Mouse (Mus musculus): Measurements from ENCODE around the gene Fam172a. TPM values are rescaled to one million over a fixed set of nuclear protein-coding genes. Genes with fewer than 3 reads are reported as not detected.

Gene Fam172a
- polyA plus RNA-seq, 1 experiment from 2014 or later = 11.3 TPM

DNA sequence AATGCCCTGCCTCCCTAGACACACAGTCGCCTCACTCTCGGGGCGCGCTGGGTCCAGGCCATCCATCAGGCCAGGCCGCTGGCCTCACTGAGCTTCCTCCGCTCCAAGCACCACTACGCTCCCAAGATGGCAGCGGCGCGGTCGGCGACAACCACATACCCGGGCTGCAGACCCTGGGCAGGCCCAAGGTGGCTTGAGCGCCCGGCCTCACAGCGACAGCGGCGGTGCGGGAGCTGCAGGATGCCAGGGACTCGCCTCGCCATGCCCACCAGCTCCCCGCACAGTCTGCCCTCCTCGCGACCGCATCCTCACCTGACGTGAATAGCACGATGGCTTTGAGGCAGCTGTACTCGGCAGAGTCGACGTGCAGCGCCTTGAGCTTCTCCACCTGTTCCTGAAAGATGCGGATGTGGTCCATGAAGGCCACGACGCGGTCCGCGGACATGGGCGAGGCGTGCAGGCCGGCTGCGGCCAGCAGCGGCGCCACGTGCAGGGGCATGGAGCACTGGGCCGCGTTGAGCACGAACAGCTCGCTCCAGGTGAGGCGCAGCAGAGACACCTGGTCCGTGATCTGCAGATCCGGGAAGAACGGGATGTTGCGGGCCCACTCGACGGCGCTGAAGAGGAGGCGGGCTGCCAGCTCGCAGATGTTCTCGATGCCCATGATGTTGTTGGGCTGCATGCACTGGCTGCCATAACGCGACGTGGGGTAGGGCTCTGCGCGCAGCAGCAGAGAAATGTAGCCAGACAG is 493.2 kb downstream of the Fam172a start:
- Histone ChIP-seq H3K4me3 (replicated peaks) (0 out of 2 replicates have a peak overlapping the region, but pooled peaks have one; percentile 8), H3K9ac (no peak overlapping the region), H3K4me2 (peak overlapping the region; percentile 18), H3K36me3 (replicated peaks) (no peaks in the 10 kb centered on the region), H3K27me3 (peaks cover 97% of the 10 kb centered on the region), H3K27ac (replicated peaks) (no peak overlapping the region), H3K4me1 (replicated peaks) (0 out of 2 replicates have a peak, but pooled peaks cover 4% of the 10 kb centered on the region), H3K9me3 (replicated peaks) (no peaks in the 10 kb centered on the region)
- ATAC-seq (ENCODE audit: insufficient read depth) = no peak
- 5% methylated on average over 64 of the region's 64 CpGs for WGBS (ENCODE audit: insufficient replicate concordance)

- H3K9me3 ChIP-seq (replicated peaks) = no peaks in the 10 kb centered on the region
- 5% methylated on average over 13 of the region's 13 CpGs for WGBS (ENCODE audit: insufficient replicate concordance)
- H3K36me3 ChIP-seq (replicated peaks) = no peaks in the 10 kb centered on the region
- H3K27ac ChIP-seq (replicated peaks) = no peak overlapping the region
- ATAC-seq (ENCODE audit: insufficient read depth) = no peak
- H3K4me2 ChIP-seq = no peak overlapping the region
- H3K4me1 ChIP-seq (replicated peaks) = 0 out of 2 replicates have a peak, but pooled peaks cover 4% of the 10 kb centered on the region
- no peak overlapping the region for H3K4me3 ChIP-seq (replicated peaks)
- H3K9ac ChIP-seq = no peak overlapping the region
- H3K27me3 ChIP-seq = peaks cover 97% of the 10 kb centered on the region
Measured at GRCm38 (mm10) chr13:78195601-78196115, 493.8 kb downstream of the Fam172a start.

- no peak for ATAC-seq (ENCODE audit: insufficient read depth)
- Histone ChIP-seq H3K27me3 (peaks cover 97% of the 10 kb centered on the region), H3K4me2 (no peak overlapping the region), H3K4me3 (replicated peaks) (no peak overlapping the region), H3K9ac (no peak overlapping the region), H3K4me1 (replicated peaks) (0 out of 2 replicates have a peak, but pooled peaks cover 4% of the 10 kb centered on the region), H3K27ac (replicated peaks) (no peak overlapping the region), H3K36me3 (replicated peaks) (no peaks in the 10 kb centered on the region), H3K9me3 (replicated peaks) (no peaks in the 10 kb centered on the region)
- WGBS (ENCODE audit: insufficient replicate concordance) = 12% methylated on average over 7 of the region's 7 CpGs
Measured at GRCm38 (mm10) chr13:78196236-78196796, 494.5 kb downstream of the Fam172a start.

DNA sequence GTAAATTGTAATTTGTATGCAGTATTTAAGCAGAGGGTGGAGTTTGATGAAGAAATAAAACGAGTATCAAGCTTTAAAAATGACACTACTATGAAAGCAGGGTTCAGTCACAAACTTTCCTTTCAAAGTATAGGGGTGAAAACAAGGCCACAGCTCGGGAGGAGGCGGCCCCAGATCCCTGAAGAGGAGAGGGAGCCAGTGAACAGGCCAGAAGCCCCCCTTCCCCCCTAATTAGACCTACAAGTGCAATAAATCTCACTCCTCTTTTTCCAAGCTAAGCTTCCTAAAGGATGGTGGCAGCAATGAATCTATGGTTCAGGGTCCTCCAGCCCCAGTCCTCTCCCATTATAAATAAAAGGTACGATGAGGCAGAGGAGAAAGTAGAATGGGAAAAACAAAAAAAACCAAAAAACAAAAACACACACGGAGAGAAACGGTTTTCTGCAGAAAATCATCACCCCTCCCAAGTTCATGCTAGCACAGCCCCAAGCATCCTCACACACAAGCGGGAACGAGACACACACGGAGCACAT is 495.5 kb downstream of the Fam172a start:
- H3K27me3 ChIP-seq = peaks cover 98% of the 10 kb centered on the region
- ATAC-seq (ENCODE audit: insufficient read depth) = no peak
- no peaks in the 10 kb centered on the region for H3K9me3 ChIP-seq (replicated peaks)
- peak overlapping the region; percentile 66 for H3K4me2 ChIP-seq
- 0 out of 2 replicates have a peak, but pooled peaks cover 4% of the 10 kb centered on the region for H3K4me1 ChIP-seq (replicated peaks)
- H3K4me3 ChIP-seq (replicated peaks) = peak overlapping the region; percentile 52
- WGBS (ENCODE audit: insufficient replicate concordance) = under 1% methylated on average over 9 of the region's 9 CpGs
- H3K27ac ChIP-seq (replicated peaks) = no peak overlapping the region
- H3K36me3 ChIP-seq (replicated peaks) = no peaks in the 10 kb centered on the region
- no peak overlapping the region for H3K9ac ChIP-seq

DNA sequence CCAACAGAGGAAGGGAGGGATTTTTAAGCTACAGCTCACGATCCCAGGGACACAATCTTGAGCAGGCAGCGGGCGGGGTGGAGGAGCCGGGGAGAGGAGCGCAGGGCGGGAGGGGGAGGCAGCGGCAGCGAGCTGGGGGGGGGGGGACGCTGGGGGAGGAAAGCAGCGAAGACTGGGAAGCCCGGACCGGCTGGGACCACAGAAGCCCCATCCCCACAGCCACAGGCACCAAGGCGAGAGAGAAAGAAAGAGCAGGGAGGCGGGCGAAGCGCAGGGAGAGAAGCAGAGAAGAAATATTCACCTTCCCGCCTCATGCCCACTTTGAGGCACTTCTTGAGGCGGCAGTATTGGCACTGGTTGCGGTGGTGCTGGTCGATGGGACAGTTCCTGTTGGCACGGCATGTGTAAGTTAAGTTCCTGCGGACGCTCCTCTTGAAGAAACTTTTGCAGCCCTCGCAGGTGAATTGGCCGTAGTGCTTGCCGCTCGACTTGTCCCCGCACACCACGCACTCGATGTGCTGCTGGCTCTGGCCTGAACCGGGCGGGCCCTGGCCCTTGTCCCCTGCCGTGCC is 496.1 kb downstream of the Fam172a start:
- Histone ChIP-seq H3K27me3 (peaks cover 99% of the 10 kb centered on the region), H3K9ac (no peak overlapping the region), H3K36me3 (replicated peaks) (no peaks in the 10 kb centered on the region), H3K27ac (replicated peaks) (no peak overlapping the region), H3K4me1 (replicated peaks) (0 out of 2 replicates have a peak, but pooled peaks cover 4% of the 10 kb centered on the region), H3K9me3 (replicated peaks) (no peaks in the 10 kb centered on the region), H3K4me2 (peak overlapping the region; percentile 66), H3K4me3 (replicated peaks) (peak overlapping the region; percentile 52)
- ATAC-seq (ENCODE audit: insufficient read depth) = no peak
- under 1% methylated on average over 32 of the region's 33 CpGs for WGBS (ENCODE audit: insufficient replicate concordance)

GRCm38 (mm10) chr13:78198391-78198870 is 496.6 kb downstream of the Fam172a start:
- H3K9me3 ChIP-seq (replicated peaks) = no peaks in the 10 kb centered on the region
- no peaks in the 10 kb centered on the region for H3K36me3 ChIP-seq (replicated peaks)
- H3K4me1 ChIP-seq (replicated peaks) = 0 out of 2 replicates have a peak, but pooled peaks cover 4% of the 10 kb centered on the region
- peak overlapping the region; percentile 52 for H3K4me3 ChIP-seq (replicated peaks)
- H3K27me3 ChIP-seq = peaks cover 99% of the 10 kb centered on the region
- peak overlapping the region; percentile 66 for H3K4me2 ChIP-seq
- WGBS (ENCODE audit: insufficient replicate concordance) = under 1% methylated on average over 51 of the region's 63 CpGs
- H3K9ac ChIP-seq = no peak overlapping the region
- H3K27ac ChIP-seq (replicated peaks) = no peak overlapping the region; the same call in 1 of the 2 replicates
- ATAC-seq (ENCODE audit: insufficient read depth) = no peak

DNA sequence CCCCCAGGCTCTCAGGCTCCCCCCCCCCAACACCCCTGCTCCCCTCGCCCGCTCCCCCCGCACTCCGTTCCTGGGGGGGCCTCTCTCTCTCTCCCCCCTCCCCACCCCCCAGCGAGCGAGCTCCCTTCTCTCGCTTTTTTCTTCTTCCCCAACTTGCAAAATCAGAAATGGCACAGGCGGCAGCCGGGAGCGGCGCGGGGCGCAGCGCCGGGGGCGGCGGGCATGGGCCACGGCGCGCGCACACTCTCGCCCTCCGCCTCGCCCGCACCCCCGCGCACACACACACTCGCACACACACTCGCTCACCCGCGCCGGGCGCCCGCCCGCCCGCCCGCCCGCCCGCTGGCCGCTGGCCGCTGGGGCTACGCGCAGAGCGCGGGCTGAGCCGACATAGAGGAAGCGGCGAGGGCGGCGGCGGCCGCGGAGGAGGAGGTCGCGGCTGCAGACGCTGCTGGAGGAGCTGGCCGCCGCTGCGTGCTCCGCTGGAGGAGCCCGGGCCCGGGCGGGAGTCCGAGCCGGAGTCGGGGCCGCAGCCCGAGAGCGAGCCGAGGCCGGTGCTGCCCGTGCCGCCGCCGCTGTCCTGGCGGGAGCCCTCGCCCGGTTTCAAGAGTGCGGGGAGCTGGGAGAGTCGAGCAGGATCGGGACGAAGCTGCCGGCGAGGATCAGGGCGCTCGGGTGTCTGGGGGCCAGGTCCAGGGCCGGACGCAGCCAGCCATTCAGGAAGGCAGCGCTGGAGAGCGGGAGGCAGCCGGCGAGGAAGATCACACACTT is 497.2 kb downstream of the Fam172a start:
- Histone ChIP-seq H3K4me1 (replicated peaks) (0 out of 2 replicates have a peak, but pooled peaks cover 4% of the 10 kb centered on the region), H3K9ac (peak overlapping the region; percentile 39; the same call in 1 of the 2 replicates), H3K27ac (replicated peaks) (peak overlapping the region; percentile 48; the same call in 1 of the 2 replicates), H3K4me2 (peak overlapping the region; percentile 66), H3K36me3 (replicated peaks) (no peaks in the 10 kb centered on the region), H3K9me3 (replicated peaks) (no peaks in the 10 kb centered on the region), H3K4me3 (replicated peaks) (peak overlapping the region; percentile 52), H3K27me3 (peaks cover 99% of the 10 kb centered on the region)
- WGBS (ENCODE audit: insufficient replicate concordance) = 0% methylated on average over 79 of the region's 92 CpGs
- no peak for ATAC-seq (ENCODE audit: insufficient read depth)

GRCm38 (mm10) chr13:78199642-78200160 is 497.9 kb downstream of the Fam172a start, which contains the start of gene Nr2f1:
TSS of gene Nr2f1 (minus strand) at chr13:78199757.
- 2% methylated on average over 14 of the region's 14 CpGs for WGBS (ENCODE audit: insufficient replicate concordance)
- Histone ChIP-seq H3K9ac (peak within 1 kb of the TSS; percentile 39; the same call in 1 of the 2 replicates), H3K27me3 (peaks cover 99% of the 10 kb centered on the region), H3K36me3 (replicated peaks) (no peaks in the 10 kb centered on the region), H3K27ac (replicated peaks) (peak within 1 kb of the TSS; percentile 48; the same call in 1 of the 2 replicates), H3K4me2 (peak within 1 kb of the TSS; percentile 66), H3K9me3 (replicated peaks) (no peaks in the 10 kb centered on the region), H3K4me1 (replicated peaks) (0 out of 2 replicates have a peak, but pooled peaks cover 4% of the 10 kb centered on the region), H3K4me3 (replicated peaks) (peak within 1 kb of the TSS; percentile 52)
- ATAC-seq (ENCODE audit: insufficient read depth) = no peak

- Histone ChIP-seq H3K27ac (replicated peaks) (no peak overlapping the region), H3K4me1 (replicated peaks) (0 out of 2 replicates have a peak, but pooled peaks cover 4% of the 10 kb centered on the region), H3K9ac (no peak overlapping the region), H3K4me2 (no peak overlapping the region), H3K36me3 (replicated peaks) (no peaks in the 10 kb centered on the region), H3K4me3 (replicated peaks) (no peak overlapping the region), H3K9me3 (replicated peaks) (no peaks in the 10 kb centered on the region), H3K27me3 (peaks cover 98% of the 10 kb centered on the region)
- 0 out of 2 replicates have a peak, but pooled peaks have one; percentile 32 for ATAC-seq (ENCODE audit: insufficient read depth)
- WGBS (ENCODE audit: insufficient replicate concordance) = under 1% methylated on average over 9 of the region's 9 CpGs
Measured at GRCm38 (mm10) chr13:78200407-78200806, 498.6 kb downstream of the Fam172a start.

Measured in liver, embryonic 15.5 days (tissue).